Mouse (Mus musculus): Measurements from ENCODE around the gene Actn4. TPM values are rescaled to one million over a fixed set of nuclear protein-coding genes. Genes with fewer than 3 reads are reported as not detected.

Gene Actn4
- polyA plus RNA-seq, 1 experiment from 2014 or later: 216 TPM

GRCm38 (mm10) chr7:28863540-28863939, 98.6 kb downstream of the Actn4 start, which contains the start of gene Lgals7:
Lgals7 (plus strand) TSS chr7:28863853.
- Histone ChIP-seq H3K27me3 (ENCODE audit: insufficient read depth, poor library complexity, severe bottlenecking) (peaks cover 5% of the 10 kb centered on the region; the same call in 1 of the 2 replicates), H3K27ac (peak within 1 kb of the TSS; percentile 50; the same call in 1 of the 2 replicates), H3K36me3 (no peaks in the 10 kb centered on the region), H3K9me3 (peaks cover 8% of the 10 kb centered on the region), H3K4me1 (replicated peaks) (peaks cover 26% of the 10 kb centered on the region), H3K4me3 (no peak within 1 kb of the TSS)
- 89% methylated on average over 6 of the region's 6 CpGs for WGBS
- DNase-seq (ENCODE audit: low spot score): no peak

GRCm38 (mm10) chr7:28862817-28863499, 99.2 kb downstream of the Actn4 start:
- DNase-seq (ENCODE audit: low spot score): no peak
- Histone ChIP-seq H3K4me3 (no peak overlapping the region), H3K9me3 (peaks cover 8% of the 10 kb centered on the region), H3K27me3 (ENCODE audit: insufficient read depth, poor library complexity, severe bottlenecking) (peaks cover 5% of the 10 kb centered on the region; the same call in 1 of the 2 replicates), H3K27ac (no peak overlapping the region), H3K36me3 (no peaks in the 10 kb centered on the region), H3K4me1 (replicated peaks) (peaks cover 26% of the 10 kb centered on the region)
- WGBS: 81% methylated on average over 15 of the region's 15 CpGs

- DNase-seq (ENCODE audit: low spot score): no peak
- no peaks in the 10 kb centered on the region for H3K36me3 ChIP-seq
- H3K9me3 ChIP-seq: peaks cover 8% of the 10 kb centered on the region
- no peak overlapping the region for H3K4me3 ChIP-seq
- 86% methylated on average over 6 of the region's 6 CpGs for WGBS
- H3K27ac ChIP-seq: no peak overlapping the region
- H3K4me1 ChIP-seq (replicated peaks): peaks cover 21% of the 10 kb centered on the region
- H3K27me3 ChIP-seq (ENCODE audit: insufficient read depth, poor library complexity, severe bottlenecking): peaks cover 5% of the 10 kb centered on the region; the same call in 1 of the 2 replicates
These were observed 101.2 kb downstream of the Actn4 start for GRCm38 (mm10) chr7:28860898-28861297.

GRCm38 (mm10) chr7:28859953-28860352, 102.2 kb downstream of the Actn4 start:
- Histone ChIP-seq H3K27me3 (ENCODE audit: insufficient read depth, poor library complexity, severe bottlenecking) (no peaks in the 10 kb centered on the region), H3K4me1 (replicated peaks) (peaks cover 16% of the 10 kb centered on the region), H3K4me3 (no peak overlapping the region), H3K36me3 (no peaks in the 10 kb centered on the region), H3K27ac (no peak overlapping the region), H3K9me3 (peaks cover 8% of the 10 kb centered on the region)
- 89% methylated on average over 2 of the region's 2 CpGs for WGBS
- no peak for DNase-seq (ENCODE audit: low spot score)

- H3K4me1 ChIP-seq (replicated peaks): peaks cover 7% of the 10 kb centered on the region; the same call in 1 of the 2 replicates
- DNase-seq (ENCODE audit: low spot score): no peak
- no peaks in the 10 kb centered on the region for H3K27me3 ChIP-seq (ENCODE audit: insufficient read depth, poor library complexity, severe bottlenecking)
- no peaks in the 10 kb centered on the region for H3K36me3 ChIP-seq
- no peak overlapping the region for H3K27ac ChIP-seq
- H3K9me3 ChIP-seq: peaks cover 6% of the 10 kb centered on the region; the same call in 1 of the 2 replicates
- H3K4me3 ChIP-seq: no peak overlapping the region
- WGBS: 85% methylated on average over 4 of the region's 4 CpGs
These were observed 111.5 kb downstream of the Actn4 start for GRCm38 (mm10) chr7:28850642-28851041.

- WGBS: 50% methylated on average over 1 of the region's 1 CpGs
- H3K36me3 ChIP-seq: no peaks in the 10 kb centered on the region
- no peaks in the 10 kb centered on the region for H3K27me3 ChIP-seq (ENCODE audit: insufficient read depth, poor library complexity, severe bottlenecking)
- peaks cover 7% of the 10 kb centered on the region; the same call in 1 of the 2 replicates for H3K4me1 ChIP-seq (replicated peaks)
- no peak overlapping the region for H3K4me3 ChIP-seq
- peaks cover 6% of the 10 kb centered on the region; the same call in 1 of the 2 replicates for H3K9me3 ChIP-seq
- DNase-seq (ENCODE audit: low spot score): no peak
- H3K27ac ChIP-seq: 0 out of 2 replicates have a peak overlapping the region, but pooled peaks have one; percentile 6
These were observed 112.4 kb downstream of the Actn4 start for GRCm38 (mm10) chr7:28849700-28850236.

GRCm38 (mm10) chr7:28847273-28847672, 114.9 kb downstream of the Actn4 start:
- peaks cover 7% of the 10 kb centered on the region; the same call in 1 of the 2 replicates for H3K4me1 ChIP-seq (replicated peaks)
- DNase-seq (ENCODE audit: low spot score): no peak
- no peak overlapping the region for H3K4me3 ChIP-seq
- H3K9me3 ChIP-seq: peaks cover 7% of the 10 kb centered on the region; the same call in 1 of the 2 replicates
- no peak overlapping the region for H3K27ac ChIP-seq
- H3K27me3 ChIP-seq (ENCODE audit: insufficient read depth, poor library complexity, severe bottlenecking): no peaks in the 10 kb centered on the region
- 85% methylated on average over 1 of the region's 1 CpGs for WGBS
- H3K36me3 ChIP-seq: no peaks in the 10 kb centered on the region

Other genes starting within 250 kb of the Actn4 start
- 8.8 and 10.4 TPM in 2 replicates for gene Fbxo17, start 245.5 kb downstream of the Actn4 start, polyA plus RNA-seq (2016; fragmentation: Nextera tagmentation; extraction: Ambion mirVana)
- 151 and 160 TPM in 2 replicates for gene Mrps12, start 220.5 kb downstream of the Actn4 start, polyA plus RNA-seq (2016; fragmentation: Nextera tagmentation; extraction: Ambion mirVana)
- 38.6 and 43.9 TPM in 2 replicates for gene Sars2, start 220.3 kb downstream of the Actn4 start, polyA plus RNA-seq (2016; fragmentation: Nextera tagmentation; extraction: Ambion mirVana)
- gene Ccer2, start 206.2 kb downstream of the Actn4 start, polyA plus RNA-seq (2016; fragmentation: Nextera tagmentation; extraction: Ambion mirVana): 0.22 and 0.48 TPM in 2 replicates
- gene Sirt2, start 195.6 kb downstream of the Actn4 start, polyA plus RNA-seq (2016; fragmentation: Nextera tagmentation; extraction: Ambion mirVana): 66.5 and 84.5 TPM in 2 replicates
- gene Nfkbib, start 194.8 kb downstream of the Actn4 start, polyA plus RNA-seq (2016; fragmentation: Nextera tagmentation; extraction: Ambion mirVana): 56.0 and 61.1 TPM in 2 replicates
- gene Rinl, start 173.4 kb downstream of the Actn4 start, polyA plus RNA-seq (2016; fragmentation: Nextera tagmentation; extraction: Ambion mirVana): 4.0 TPM in 2 replicates
- 312 TPM in 2 replicates for gene Hnrnpl, start 153.8 kb downstream of the Actn4 start, polyA plus RNA-seq (2016; fragmentation: Nextera tagmentation; extraction: Ambion mirVana)
- 87.9 and 93.3 TPM in 2 replicates for gene Ech1, start 137.1 kb downstream of the Actn4 start, polyA plus RNA-seq (2016; fragmentation: Nextera tagmentation; extraction: Ambion mirVana)
- 3.9 and 4.0 TPM in 2 replicates for gene Lgals4, start 128.5 kb downstream of the Actn4 start, polyA plus RNA-seq (2016; fragmentation: Nextera tagmentation; extraction: Ambion mirVana)
- gene Lgals7, start 98.5 kb downstream of the Actn4 start, polyA plus RNA-seq (2016; fragmentation: Nextera tagmentation; extraction: Ambion mirVana): 0.97 and 4.0 TPM in 2 replicates
- 0.40 TPM in 1 of 2 replicates, not detected in the other for gene Capn12, start 80.9 kb downstream of the Actn4 start, polyA plus RNA-seq (2016; fragmentation: Nextera tagmentation; extraction: Ambion mirVana)
- gene Eif3k, start 19.5 kb upstream of the Actn4 start, polyA plus RNA-seq (2016; fragmentation: Nextera tagmentation; extraction: Ambion mirVana): 426 and 432 TPM in 2 replicates
- gene Map4k1, start 19.7 kb upstream of the Actn4 start, polyA plus RNA-seq (2016; fragmentation: Nextera tagmentation; extraction: Ambion mirVana): 8.8 and 9.0 TPM in 2 replicates
- gene Ryr1, start 162.8 kb upstream of the Actn4 start, polyA plus RNA-seq (2016; fragmentation: Nextera tagmentation; extraction: Ambion mirVana): 0.51 and 0.97 TPM in 2 replicates
- 0.34 and 0.54 TPM in 2 replicates for gene Rasgrp4, start 172.5 kb upstream of the Actn4 start, polyA plus RNA-seq (2016; fragmentation: Nextera tagmentation; extraction: Ambion mirVana)
- 17.6 and 18.4 TPM in 2 replicates for gene Fam98c, start 193.9 kb upstream of the Actn4 start, polyA plus RNA-seq (2016; fragmentation: Nextera tagmentation; extraction: Ambion mirVana)
- 1.1 TPM in 2 replicates for gene Ggn, start 207.9 kb upstream of the Actn4 start, polyA plus RNA-seq (2016; fragmentation: Nextera tagmentation; extraction: Ambion mirVana)
- 3.5 and 3.6 TPM in 2 replicates for gene Spred3, start 208.1 kb upstream of the Actn4 start, polyA plus RNA-seq (2016; fragmentation: Nextera tagmentation; extraction: Ambion mirVana)
- 305 and 348 TPM in 2 replicates for gene Psmd8, start 218.4 kb upstream of the Actn4 start, polyA plus RNA-seq (2016; fragmentation: Nextera tagmentation; extraction: Ambion mirVana)

Measured in hindbrain, embryonic 10.5 days (tissue).